Mouse (Mus musculus): ENCODE data around the gene Tff3.

Gene Tff3

GRCm38 (mm10) chr17:31129452-31129851, at the start of gene Tff3:
Tff3 (minus strand) TSS chr17:31129646.
- CTCF ChIA-PET = interaction anchor here in 2 of 4 experiments (1.5 to 2.6 kb wide), 2 partner anchors 10 kb away, joined by 4 to 5 read pairs; no protein-coding TSS in a partner anchor
- POLR2A ChIA-PET = interaction anchor here in 2 of 4 experiments (0.7 kb wide), 2 partner anchors 131 to 418 kb away, joined by 4 to 8 read pairs; no protein-coding TSS in a partner anchor

DNA sequence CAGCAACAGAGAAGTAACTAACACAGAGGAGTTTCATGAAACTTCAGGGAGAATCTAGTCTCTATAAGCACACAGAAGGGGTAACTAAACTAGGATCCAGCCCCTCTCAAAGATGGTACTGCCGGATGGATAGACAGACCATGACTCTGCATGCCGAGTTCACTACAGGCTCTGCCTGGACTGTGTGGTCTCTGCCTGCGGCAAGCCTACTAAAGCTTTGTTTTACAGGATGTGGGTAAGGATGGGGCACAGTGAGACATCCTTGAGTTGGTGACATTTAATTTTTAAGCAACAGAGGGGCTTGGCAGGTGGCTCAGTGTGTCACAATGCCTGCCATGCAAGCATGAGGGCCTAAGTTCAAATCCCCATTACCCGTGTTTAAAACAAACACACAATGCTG, 46.9 kb upstream of the Tff3 start:
- POLR2A ChIA-PET = interaction anchor here in 1 of 4 experiments (0.6 kb wide), 1 partner anchor 110 kb away, joined by 3 read pairs; the partner anchor contains the start of gene Slc37a1

GRCm38 (mm10) chr17:31169796-31170195, 40.4 kb upstream of the Tff3 start:
- POLR2A ChIA-PET = interaction anchor here in 2 of 4 experiments (0.7 to 1.6 kb wide), 2 partner anchors 10 to 189 kb away, joined by 3 read pairs; no protein-coding TSS in a partner anchor
- CTCF ChIA-PET = interaction anchor here in 2 of 4 experiments (0.6 to 1.5 kb wide), 3 partner anchors 23 to 79 kb away, joined by 3 to 5 read pairs (median 3); no protein-coding TSS in a partner anchor

More for the DNA sequence above, 46.9 kb upstream of the Tff3 start:
- CTCF ChIA-PET = no interaction called here

- POLR2A ChIA-PET = interaction anchor here in 1 of 4 experiments (1.0 kb wide), 1 partner anchor 10 kb away, joined by 3 read pairs; no protein-coding TSS in a partner anchor
- CTCF ChIA-PET = interaction anchor here in 1 of 4 experiments (1.4 kb wide), 1 partner anchor 22 kb away, joined by 4 read pairs; no protein-coding TSS in a partner anchor
Observed at GRCm38 (mm10) chr17:31165127-31165526, 35.7 kb upstream of the Tff3 start, which contains the start of gene Tff1. Tff1 (minus strand) TSS chr17:31165277.

GRCm38 (mm10) chr17:31163821-31164220, 34.4 kb upstream of the Tff3 start:
- ChIA-PET CTCF (interaction anchor here in 3 of 4 experiments (0.6 to 1.0 kb wide), 4 partner anchors 26 to 152 kb away, joined by 3 read pairs; no protein-coding TSS in a partner anchor), POLR2A (no interaction called here)

GRCm38 (mm10) chr17:31162607-31163006, 33.2 kb upstream of the Tff3 start:
- ChIA-PET POLR2A (no interaction called here), CTCF (interaction anchor here in 2 of 4 experiments (0.6 to 1.0 kb wide), 2 partner anchors 80 to 151 kb away, joined by 3 to 4 read pairs; no protein-coding TSS in a partner anchor)

DNA sequence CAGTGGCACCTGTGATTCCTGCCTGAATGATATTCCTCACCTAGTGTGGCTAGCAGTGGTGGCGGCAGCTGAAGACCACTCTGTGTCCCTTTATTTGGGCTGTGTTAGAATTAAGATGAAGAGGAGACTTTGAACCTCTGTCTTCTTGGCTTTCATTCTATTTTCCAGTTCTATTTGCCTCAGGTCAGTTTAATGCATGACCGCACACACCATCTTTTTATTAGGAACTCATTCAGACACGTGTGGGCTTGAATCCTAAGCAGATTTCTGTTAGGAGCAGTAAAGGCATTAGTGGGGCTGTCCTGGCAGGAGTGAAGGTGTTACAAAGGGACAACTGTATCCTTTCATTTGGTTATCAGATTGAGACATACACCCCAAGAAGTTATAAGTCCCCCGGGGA, 30.8 kb upstream of the Tff3 start:
- ChIA-PET CTCF (interaction anchor here in 1 of 4 experiments (1.4 kb wide), 1 partner anchor 41 kb away, joined by 3 read pairs; no protein-coding TSS in a partner anchor), POLR2A (interaction anchor here in 1 of 4 experiments (0.5 to 1.0 kb wide), 2 partner anchors 10 to 55 kb away, joined by 3 read pairs; no protein-coding TSS in a partner anchor)

DNA sequence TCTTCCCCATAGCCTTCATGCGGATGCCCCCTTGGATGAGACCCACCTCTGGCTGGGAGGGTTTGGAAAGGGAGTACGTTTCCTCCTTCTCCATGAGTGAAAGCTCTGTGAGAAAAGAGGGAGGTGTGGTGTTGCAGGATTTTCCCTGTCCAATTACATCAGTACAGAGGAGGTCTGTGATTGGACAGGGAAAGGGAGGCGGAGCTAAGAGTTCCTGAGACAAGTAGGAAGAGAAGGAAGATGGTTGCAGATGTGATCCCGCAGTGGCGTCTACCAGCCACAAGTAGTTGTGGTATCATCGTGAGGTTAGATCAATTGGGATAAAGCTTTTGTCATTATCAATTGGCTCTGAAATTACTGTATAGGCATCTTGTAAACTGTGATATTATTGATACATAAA, 28.5 kb upstream of the Tff3 start:
- ChIA-PET CTCF (interaction anchor here in 2 of 4 experiments (0.5 to 1.2 kb wide), 7 partner anchors 11 to 150 kb away, joined by 3 to 5 read pairs (median 4); partner anchors contain the start of gene Tff2 (in 1 of the 2)), POLR2A (interaction anchor here in 2 of 4 experiments (1.0 to 1.4 kb wide), 4 partner anchors 35 to 97 kb away, joined by 3 to 5 read pairs (median 4); no protein-coding TSS in a partner anchor)

GRCm38 (mm10) chr17:31153785-31154184, 24.3 kb upstream of the Tff3 start:
- POLR2A ChIA-PET = interaction anchor here in 1 of 4 experiments (0.7 kb wide), 1 partner anchor 12 kb away, joined by 3 read pairs; no protein-coding TSS in a partner anchor

GRCm38 (mm10) chr17:31152966-31153499, 23.6 kb upstream of the Tff3 start:
- POLR2A ChIA-PET = interaction anchor here in 1 of 4 experiments (0.7 kb wide), 1 partner anchor 11 kb away, joined by 3 read pairs; no protein-coding TSS in a partner anchor
- CTCF ChIA-PET = interaction anchor here in 1 of 4 experiments (1.4 kb wide), 1 partner anchor 15 kb away, joined by 8 read pairs; no protein-coding TSS in a partner anchor

More at GRCm38 (mm10) chr17:31153785-31154184, 24.3 kb upstream of the Tff3 start:
- CTCF ChIA-PET = no interaction called here

GRCm38 (mm10) chr17:31152512-31152911, 23.1 kb upstream of the Tff3 start:
- POLR2A ChIA-PET = interaction anchor here in 1 of 4 experiments (0.6 kb wide), 1 partner anchor 504 kb away, joined by 5 read pairs; no protein-coding TSS in a partner anchor
- CTCF ChIA-PET = interaction anchor here in 1 of 4 experiments (1.0 to 1.4 kb wide), 2 partner anchors 14 to 40 kb away, joined by 3 to 8 read pairs; no protein-coding TSS in a partner anchor

- POLR2A ChIA-PET = interaction anchor here in 2 of 4 experiments (0.7 kb wide), 2 partner anchors 119 to 370 kb away, joined by 3 to 6 read pairs; no protein-coding TSS in a partner anchor
- CTCF ChIA-PET = interaction anchor here in 1 of 4 experiments (1.3 kb wide), 1 partner anchor 94 kb away, joined by 3 read pairs; no protein-coding TSS in a partner anchor
Observed at GRCm38 (mm10) chr17:31145998-31146397, 16.6 kb upstream of the Tff3 start.

GRCm38 (mm10) chr17:31144040-31145037, 14.9 kb upstream of the Tff3 start, which contains the start of gene Tff2:
Tff2 (minus strand) TSS chr17:31144282.
- ChIA-PET POLR2A (no interaction called here), CTCF (interaction anchor here in 1 of 4 experiments (1.1 to 1.2 kb wide), 2 partner anchors 14 to 117 kb away, joined by 3 read pairs; no protein-coding TSS in a partner anchor)

- CTCF ChIA-PET = interaction anchor here in 1 of 4 experiments (0.6 to 1.0 kb wide), 2 partner anchors 16 to 20 kb away, joined by 3 to 6 read pairs; no protein-coding TSS in a partner anchor
- POLR2A ChIA-PET = interaction anchor here in 1 of 4 experiments (0.6 kb wide), 1 partner anchor 11 kb away, joined by 3 read pairs; no protein-coding TSS in a partner anchor
Observed at GRCm38 (mm10) chr17:31142116-31142515, 12.7 kb upstream of the Tff3 start.

DNA sequence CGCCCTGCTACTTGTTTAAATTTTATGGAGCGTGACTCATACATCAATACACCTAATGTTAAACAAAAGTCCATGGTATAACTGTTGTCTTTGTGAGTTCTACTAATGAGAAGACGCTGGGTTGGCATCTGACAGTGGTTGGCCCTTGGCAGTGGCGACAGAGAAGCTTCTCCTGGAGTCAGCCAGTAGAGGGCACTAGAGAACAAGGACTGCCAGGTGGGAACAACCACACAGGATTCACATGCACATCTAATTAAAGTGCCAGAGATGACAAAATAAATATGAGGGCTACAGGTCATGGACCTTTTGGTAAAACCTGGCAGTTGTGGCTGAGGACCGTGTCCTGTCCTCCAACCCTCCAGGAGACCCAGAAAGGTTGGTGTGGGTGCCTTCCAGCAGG, 9.0 kb upstream of the Tff3 start:
- ChIA-PET POLR2A (no interaction called here), CTCF (interaction anchor here (0.6 to 1.7 kb wide), 37 partner anchors 9 to 1131 kb away, joined by 3 to 11 read pairs (median 3); no protein-coding TSS in a partner anchor)

GRCm38 (mm10) chr17:31136821-31137220, 7.4 kb upstream of the Tff3 start:
- ChIA-PET POLR2A (no interaction called here), CTCF (interaction anchor here in 3 of 4 experiments (0.6 to 0.7 kb wide), 4 partner anchors 95 to 1476 kb away, joined by 3 to 8 read pairs (median 4); no protein-coding TSS in a partner anchor)

DNA sequence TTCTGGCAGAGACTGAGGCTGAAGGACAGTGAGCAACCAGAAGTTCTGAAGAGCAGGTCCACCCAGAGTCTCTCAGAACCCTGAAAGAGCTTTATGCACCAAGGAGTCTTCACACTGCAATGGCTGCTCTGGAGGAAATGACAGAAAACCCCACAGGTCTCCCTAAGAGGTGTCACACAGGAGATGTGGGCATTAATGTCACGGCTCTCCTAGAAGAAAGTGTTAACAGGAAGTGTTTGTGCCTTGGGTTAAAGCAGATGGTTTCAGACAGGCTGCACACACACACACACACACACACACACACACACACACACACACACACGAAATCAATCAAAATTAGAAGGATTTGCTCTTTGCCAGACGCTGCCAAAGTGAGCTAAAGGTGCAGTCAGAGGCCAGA, 6.8 kb upstream of the Tff3 start:
- ChIA-PET POLR2A (interaction anchor here in 1 of 4 experiments (0.6 kb wide), 1 partner anchor 85 kb away, joined by 3 read pairs; no protein-coding TSS in a partner anchor), CTCF (interaction anchor here (0.6 to 0.7 kb wide), 6 partner anchors 12 to 1475 kb away, joined by 3 to 8 read pairs (median 4); no protein-coding TSS in a partner anchor)

Data from embryonic stem cell, embryonic (primary cell).